Comparison of ENCODE assay signal across 7 mouse cellular contexts in the genomic region with DNA sequence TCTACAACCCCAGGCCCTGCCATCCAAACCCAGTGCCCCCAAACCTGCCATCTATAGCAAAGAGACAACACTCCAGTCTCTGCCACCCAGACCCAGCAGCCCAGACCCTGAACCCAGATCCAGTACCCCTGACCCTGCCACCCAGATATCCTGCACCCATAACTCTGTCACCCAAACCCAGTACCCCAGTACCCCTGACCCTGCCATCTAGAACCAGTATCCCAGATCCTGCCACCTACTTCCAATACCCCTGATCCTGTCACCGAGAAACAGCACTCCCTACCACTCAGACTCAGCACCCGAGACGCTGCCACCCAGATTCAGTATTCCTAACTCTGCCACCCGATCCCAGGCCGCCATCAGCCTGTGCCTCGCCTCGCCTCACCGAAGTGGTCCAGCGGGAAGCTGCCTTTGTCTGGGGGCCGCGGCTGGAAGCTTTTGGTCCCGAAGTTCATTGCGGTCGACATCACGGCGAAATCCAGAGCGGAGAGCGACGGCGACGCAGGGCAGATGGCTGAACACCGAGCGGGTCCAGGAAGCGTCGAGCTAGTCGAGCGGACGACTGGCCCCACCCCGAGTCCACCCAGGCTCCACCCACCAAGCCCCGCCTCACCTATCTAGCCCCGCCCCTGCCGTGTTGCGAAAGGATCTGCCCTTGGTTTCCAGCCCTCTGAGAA. TPM values are rescaled to one million over a fixed set of nuclear protein-coding genes. Genes with fewer than 3 reads are reported as not detected.
DNase-seq lines count a peak whose midpoint lies in the region; ATAC-seq and TF ChIP-seq lines count a peak whose summit lies in the region.

No protein-coding gene starts in this region.

- no peak; the same call in 1 of the 2 replicates for TF ChIP-seq CTCF in kidney, adult 2 months (conservative IDR thresholded peaks at IDR 0.05; ENCODE audit: insufficient read depth, insufficient read length, low read depth, low read length)

- under 1% methylated on average over 33 of the region's 33 CpGs for WGBS in embryonic facial prominence, embryonic 12.5 days
- under 1% methylated on average over 33 of the region's 33 CpGs for WGBS in kidney, adult 2 months
- under 1% methylated on average over 33 of the region's 33 CpGs for WGBS in limb, embryonic 13.5 days
- WGBS in midbrain, embryonic 16.5 days = under 1% methylated on average over 33 of the region's 33 CpGs

- peak overlapping the region; percentile 86 for H3K27ac ChIP-seq in embryonic facial prominence, embryonic 12.5 days
- peak overlapping the region; percentile 81 for H3K27ac ChIP-seq in kidney, adult 2 months (ENCODE audit: insufficient read depth, low read depth, low read length)
- peak overlapping the region; percentile 81 for H3K27ac ChIP-seq in limb, embryonic 13.5 days
- H3K27ac ChIP-seq in midbrain, embryonic 16.5 days (ENCODE audit: low read length) = peak overlapping the region; percentile 78

- peak overlapping the region; percentile 72 for H3K4me3 ChIP-seq in embryonic facial prominence, embryonic 12.5 days
- H3K4me3 ChIP-seq in kidney, adult 2 months (ENCODE audit: insufficient read depth, low read depth, low read length) = peak overlapping the region; percentile 96
- peak overlapping the region; percentile 88 for H3K4me3 ChIP-seq in limb, embryonic 13.5 days
- H3K4me3 ChIP-seq in midbrain, embryonic 16.5 days (ENCODE audit: low read depth, low read length) = peak overlapping the region; percentile 76

- peaks cover 21% of the 10 kb centered on the region for H3K4me1 ChIP-seq in embryonic facial prominence, embryonic 12.5 days
- peaks cover 16% of the 10 kb centered on the region for H3K4me1 ChIP-seq in kidney, adult 2 months (ENCODE audit: control insufficient read depth, insufficient read depth, low read length)
- peaks cover 15% of the 10 kb centered on the region for H3K4me1 ChIP-seq in limb, embryonic 13.5 days
- H3K4me1 ChIP-seq in midbrain, embryonic 16.5 days (ENCODE audit: control insufficient read depth, insufficient read depth, low read length) = peaks cover 9% of the 10 kb centered on the region

- H3K9ac ChIP-seq in embryonic facial prominence, embryonic 12.5 days = peak overlapping the region; percentile 89
- H3K9ac ChIP-seq in limb, embryonic 13.5 days = peak overlapping the region; percentile 91
- peak overlapping the region; percentile 87 for H3K9ac ChIP-seq in midbrain, embryonic 16.5 days (ENCODE audit: low read depth, low read length)

- peak overlapping the region; percentile 96 for H3K4me2 ChIP-seq in embryonic facial prominence, embryonic 12.5 days (replicated peaks)
- H3K4me2 ChIP-seq in limb, embryonic 13.5 days (replicated peaks) = peak overlapping the region; percentile 96
- H3K4me2 ChIP-seq in midbrain, embryonic 16.5 days (ENCODE audit: low read length) = peak overlapping the region; percentile 74

- peak; percentile 90 for TF ChIP-seq POLR2A in kidney, adult 2 months (IDR thresholded peaks at IDR 0.05; ENCODE audit: low read depth, low read length)

- no peaks in the 10 kb centered on the region for H3K27me3 ChIP-seq in embryonic facial prominence, embryonic 12.5 days
- no peaks in the 10 kb centered on the region for H3K27me3 ChIP-seq in kidney, adult 2 months (replicated peaks; ENCODE audit: control insufficient read depth, insufficient read depth, low read length)
- 0 out of 2 replicates have a peak, but pooled peaks cover 2% of the 10 kb centered on the region for H3K27me3 ChIP-seq in limb, embryonic 13.5 days
- H3K27me3 ChIP-seq in midbrain, embryonic 16.5 days (ENCODE audit: control insufficient read depth, insufficient read depth, low read depth, low read length) = no peaks in the 10 kb centered on the region

- H3K9me3 ChIP-seq in embryonic facial prominence, embryonic 12.5 days = no peaks in the 10 kb centered on the region
- H3K9me3 ChIP-seq in limb, embryonic 13.5 days = no peaks in the 10 kb centered on the region
- H3K9me3 ChIP-seq in midbrain, embryonic 16.5 days (replicated peaks; ENCODE audit: control insufficient read depth, low read length, poor library complexity, severe bottlenecking) = no peaks in the 10 kb centered on the region

- peaks cover 27% of the 10 kb centered on the region for H3K36me3 ChIP-seq in embryonic facial prominence, embryonic 12.5 days
- no peaks in the 10 kb centered on the region; the same call in 1 of the 2 replicates for H3K36me3 ChIP-seq in kidney, adult 2 months (ENCODE audit: control insufficient read depth, insufficient read depth, low read length)
- H3K36me3 ChIP-seq in limb, embryonic 13.5 days = peaks cover 27% of the 10 kb centered on the region
- H3K36me3 ChIP-seq in midbrain, embryonic 16.5 days (ENCODE audit: control insufficient read depth, insufficient read depth, low read length) = peaks cover 12% of the 10 kb centered on the region

- DNase-seq in adrenal gland, postnatal 25 days = peak; percentile 97
- peak; percentile 96 to 99 for DNase-seq in heart, adult 18-20 months
- peak; percentile 98 for DNase-seq in kidney, adult 2 months
- DNase-seq in spleen, postnatal 10 days (ENCODE audit: low spot score in 2 of 2) = peak; percentile 96 to 99

- ATAC-seq in embryonic facial prominence, embryonic 12.5 days (ENCODE audit: insufficient number of reproducible peaks, insufficient read depth, low FRiP score, low TSS enrichment) = peak; percentile 74; the same call in 1 of the 2 replicates
- peak; percentile 91 for ATAC-seq in limb, embryonic 13.5 days (ENCODE audit: low FRiP score, low read depth)
- ATAC-seq in midbrain, embryonic 16.5 days = peak; percentile 94

RNA-seq across cellular contexts. Expression of gene Cox19, which starts 6.4 kb away (rescaled TPM):
- 61.7 and 66.5 TPM in 2 replicates for total RNA-seq in adrenal gland, postnatal 25 days (2021)
- 110 and 112 TPM in 2 replicates for polyA plus RNA-seq in embryonic facial prominence, embryonic 12.5 days (2016; fragmentation: Nextera tagmentation; extraction: Ambion mirVana)
- total RNA-seq in heart, adult 18-20 months (2021) = 100 to 1,000 TPM in 1 of 2 experiments, 10 to 100 TPM in 1; 82.6 to 103 TPM
- polyA plus RNA-seq in kidney, adult 2 months (2012; rRNA removed) = 114 and 125 TPM in 2 replicates
- polyA plus RNA-seq in limb, embryonic 13.5 days (2015; fragmentation: Nextera tagmentation; extraction: Ambion mirVana) = 98.3 and 109 TPM in 2 replicates
- polyA plus RNA-seq in midbrain, embryonic 16.5 days (2015; fragmentation: Nextera tagmentation; extraction: Ambion mirVana) = 102 and 105 TPM in 2 replicates

RNA-seq across cellular contexts. Expression of gene Cyp2w1, which starts 7.6 kb away (rescaled TPM):
- not detected in 2 replicates for total RNA-seq in adrenal gland, postnatal 25 days (2021)
- 2.6 and 4.1 TPM in 2 replicates for polyA plus RNA-seq in embryonic facial prominence, embryonic 12.5 days (2016; fragmentation: Nextera tagmentation; extraction: Ambion mirVana)
- total RNA-seq in heart, adult 18-20 months (2021) = not detected
- not detected in 2 replicates for polyA plus RNA-seq in kidney, adult 2 months (2012; rRNA removed)
- polyA plus RNA-seq in limb, embryonic 13.5 days (2015; fragmentation: Nextera tagmentation; extraction: Ambion mirVana) = 2.8 and 4.5 TPM in 2 replicates
- polyA plus RNA-seq in midbrain, embryonic 16.5 days (2015; fragmentation: Nextera tagmentation; extraction: Ambion mirVana) = not detected in 2 replicates

RNA-seq across cellular contexts. Expression of gene Adap1, which starts 19.4 kb away (rescaled TPM):
- total RNA-seq in adrenal gland, postnatal 25 days (2021) = 2.4 and 4.3 TPM in 2 replicates
- polyA plus RNA-seq in embryonic facial prominence, embryonic 12.5 days (2016; fragmentation: Nextera tagmentation; extraction: Ambion mirVana) = 2.4 and 3.0 TPM in 2 replicates
- total RNA-seq in heart, adult 18-20 months (2021) = 1 to 10 TPM; 2.1 to 2.3 TPM
- polyA plus RNA-seq in kidney, adult 2 months (2012; rRNA removed) = 29.5 and 34.2 TPM in 2 replicates
- 0.94 and 1.2 TPM in 2 replicates for polyA plus RNA-seq in limb, embryonic 13.5 days (2015; fragmentation: Nextera tagmentation; extraction: Ambion mirVana)
- polyA plus RNA-seq in midbrain, embryonic 16.5 days (2015; fragmentation: Nextera tagmentation; extraction: Ambion mirVana) = 66.9 and 68.5 TPM in 2 replicates

RNA-seq across cellular contexts. Expression of gene Gpr146, which starts 32.7 kb away (rescaled TPM):
- total RNA-seq in adrenal gland, postnatal 25 days (2021) = 13.1 and 16.0 TPM in 2 replicates
- polyA plus RNA-seq in embryonic facial prominence, embryonic 12.5 days (2016; fragmentation: Nextera tagmentation; extraction: Ambion mirVana) = 1.7 and 1.9 TPM in 2 replicates
- total RNA-seq in heart, adult 18-20 months (2021) = 10 to 100 TPM; 39.6 to 40.5 TPM
- polyA plus RNA-seq in kidney, adult 2 months (2012; rRNA removed) = 39.1 and 43.0 TPM in 2 replicates
- polyA plus RNA-seq in limb, embryonic 13.5 days (2015; fragmentation: Nextera tagmentation; extraction: Ambion mirVana) = 1.4 and 1.9 TPM in 2 replicates
- polyA plus RNA-seq in midbrain, embryonic 16.5 days (2015; fragmentation: Nextera tagmentation; extraction: Ambion mirVana) = 2.5 and 2.9 TPM in 2 replicates

Comparison
In these comparisons a context has a peak if more than half of its experiments do, and no peak if none do; other contexts are left out.
1. Peak in every context shown above with its lines: DNase-seq, ATAC-seq, H3K4me3 ChIP-seq and H3K27ac ChIP-seq.